Mouse (Mus musculus) kidney, adult 8-10 months (tissue): ENCODE data around the gene Igsf8.

Source experiments
- DNase-seq, 2 experiments: peaks; one replicate each; pipeline ENCODE4 v3.0.0; 2022

Gene Igsf8

GRCm38 (mm10) chr1:172325680-172326535 is 64.5 kb downstream of the Igsf8 start:
- DNase-seq, result peak; percentile 74 to 84

GRCm38 (mm10) chr1:172326684-172327083 is 65.2 kb downstream of the Igsf8 start:
- DNase-seq, result no peak

GRCm38 (mm10) chr1:172327206-172328001 is 66.0 kb downstream of the Igsf8 start:
- DNase-seq, result no peak

- DNase-seq, result no peak
Observed at GRCm38 (mm10) chr1:172328041-172328440, 66.6 kb downstream of the Igsf8 start.

- no peak for DNase-seq
Observed at GRCm38 (mm10) chr1:172328461-172328860, 67.0 kb downstream of the Igsf8 start.

GRCm38 (mm10) chr1:172329131-172329530 is 67.7 kb downstream of the Igsf8 start, which contains the start of gene Kcnj9:
Gene Kcnj9 (minus strand): TSS chr1:172329318.
- no peak for DNase-seq

GRCm38 (mm10) chr1:172329616-172330015 is 68.2 kb downstream of the Igsf8 start:
- DNase-seq, result no peak

GRCm38 (mm10) chr1:172331422-172331947 is 70.0 kb downstream of the Igsf8 start:
- DNase-seq, result no peak

- no peak for DNase-seq
Observed at GRCm38 (mm10) chr1:172332925-172333324, 71.5 kb downstream of the Igsf8 start.

GRCm38 (mm10) chr1:172333512-172333911 is 72.1 kb downstream of the Igsf8 start:
- DNase-seq, result no peak

GRCm38 (mm10) chr1:172335804-172336203 is 74.4 kb downstream of the Igsf8 start:
- DNase-seq, result no peak

GRCm38 (mm10) chr1:172337411-172338185 is 76.2 kb downstream of the Igsf8 start:
- no peak for DNase-seq

- DNase-seq, result peak; percentile 74
Observed at GRCm38 (mm10) chr1:172340729-172341321, 79.4 kb downstream of the Igsf8 start, which contains the start of gene Kcnj10. Gene Kcnj10 (plus strand): TSS chr1:172341210.

- DNase-seq, result no peak
Observed at GRCm38 (mm10) chr1:172341386-172341785, 79.9 kb downstream of the Igsf8 start.

GRCm38 (mm10) chr1:172342729-172343128 is 81.3 kb downstream of the Igsf8 start:
- no peak for DNase-seq

- no peak for DNase-seq
Observed at GRCm38 (mm10) chr1:172343914-172344313, 82.5 kb downstream of the Igsf8 start.

- no peak for DNase-seq
Observed at GRCm38 (mm10) chr1:172344820-172345219, 83.4 kb downstream of the Igsf8 start.

- peak in 1 of 2 experiments; percentile 37 for DNase-seq
Observed at GRCm38 (mm10) chr1:172346707-172347106, 85.3 kb downstream of the Igsf8 start.

GRCm38 (mm10) chr1:172347382-172347781 is 85.9 kb downstream of the Igsf8 start:
- DNase-seq, result no peak

GRCm38 (mm10) chr1:172349504-172349903 is 88.1 kb downstream of the Igsf8 start:
- DNase-seq, result no peak

- DNase-seq, result peak; percentile 83 to 91
Observed at GRCm38 (mm10) chr1:172349916-172350812, 88.7 kb downstream of the Igsf8 start.
